Mouse (Mus musculus) ES-Bruce4 (cell line): ENCODE data around the gene Nhs.

Experiments
- CTCF ChIP-seq: IDR thresholded peaks from one replicate; pipeline ENCODE4 v1.8.1; 2011; ENCODE audit warnings: low read depth, low read length
- POLR2A ChIP-seq: IDR thresholded peaks from one replicate; pipeline ENCODE4 v1.8.1; 2011; ENCODE audit warnings: low read length; ENCODE audit not compliant: insufficient read depth

GRCm38 (mm10) chrX:161907595-161908592 is 251.6 kb downstream of the Nhs start:
- TF ChIP-seq POLR2A: no peak
- no peak for TF ChIP-seq CTCF
